Mouse (Mus musculus): Measurements from ENCODE around the gene Dst. TPM values are rescaled to one million over a fixed set of nuclear protein-coding genes. Genes with fewer than 3 reads are reported as not detected.
A peak's percentile ranks its signal among the peaks of the same experiment; 100 is the strongest.

The Dst gene
- polyA plus RNA-seq, 1 experiment from 2014 or later = 15.0 TPM

DNA sequence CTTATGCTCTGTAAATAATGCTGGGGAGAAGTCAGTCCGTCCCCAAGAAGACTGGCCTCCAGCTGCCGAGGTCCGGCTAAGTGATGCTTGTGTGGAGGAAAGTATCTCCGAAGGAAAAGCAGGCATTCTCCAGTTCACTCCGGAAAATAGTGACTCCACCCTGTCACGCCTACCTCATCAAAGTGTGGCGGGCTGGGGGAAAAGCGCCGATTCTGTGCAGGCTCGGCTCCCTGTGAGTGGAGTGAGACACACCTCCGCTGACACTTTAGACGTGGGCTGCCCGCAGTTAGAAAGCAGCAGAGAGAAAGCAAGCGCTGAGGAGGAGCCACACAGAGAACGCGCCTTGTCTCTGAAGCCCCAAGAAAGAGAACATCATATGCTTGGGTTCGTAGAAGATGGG, 284.1 kb downstream of the Dst start:
- H3K36me3 ChIP-seq = peaks cover 69% of the 10 kb centered on the region
- H3K27me3 ChIP-seq (ENCODE audit: insufficient read depth, poor library complexity, severe bottlenecking) = peaks cover 6% of the 10 kb centered on the region; the same call in 1 of the 2 replicates
- DNase-seq (ENCODE audit: low spot score) = no peak
- no peaks in the 10 kb centered on the region for H3K9me3 ChIP-seq
- no peak overlapping the region for H3K4me3 ChIP-seq
- H3K4me1 ChIP-seq = no peaks in the 10 kb centered on the region
- H3K27ac ChIP-seq = no peak overlapping the region
- 86% methylated on average over 17 of the region's 17 CpGs for WGBS

DNA sequence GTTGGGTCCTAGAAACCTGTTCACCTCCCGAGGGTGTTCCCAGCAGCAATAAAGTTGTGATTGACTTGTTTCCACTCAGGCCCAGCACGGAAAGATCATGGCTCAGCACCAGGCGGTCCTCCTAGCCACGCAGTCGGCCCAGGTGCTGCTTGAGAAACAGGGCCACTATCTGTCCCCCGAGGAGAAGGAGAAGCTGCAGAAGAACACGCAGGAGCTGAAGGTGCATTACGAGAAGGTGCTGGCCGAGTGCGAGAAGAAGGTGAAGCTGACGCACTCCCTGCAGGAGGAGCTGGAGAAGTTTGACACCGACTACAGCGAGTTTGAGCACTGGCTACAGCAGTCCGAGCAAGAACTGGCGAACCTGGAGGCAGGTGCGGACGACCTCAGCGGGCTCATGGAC, 292.8 kb downstream of the Dst start:
- 88% methylated on average over 18 of the region's 18 CpGs for WGBS
- peaks cover 72% of the 10 kb centered on the region for H3K36me3 ChIP-seq

GRCm38 (mm10) chr1:34201483-34201882, 293.5 kb downstream of the Dst start:
- DNase-seq (ENCODE audit: low spot score) = no peak
- no peak overlapping the region for H3K27ac ChIP-seq
- H3K4me3 ChIP-seq = no peak overlapping the region
- H3K27me3 ChIP-seq (ENCODE audit: insufficient read depth, poor library complexity, severe bottlenecking) = no peaks in the 10 kb centered on the region; the same call in 1 of the 2 replicates
- H3K4me1 ChIP-seq = no peaks in the 10 kb centered on the region
- H3K9me3 ChIP-seq = no peaks in the 10 kb centered on the region
- peaks cover 71% of the 10 kb centered on the region for H3K36me3 ChIP-seq
- WGBS = 50% methylated on average over 4 of the region's 4 CpGs

More for the DNA sequence above, 292.8 kb downstream of the Dst start:
- Histone ChIP-seq H3K4me1 (no peaks in the 10 kb centered on the region), H3K27ac (no peak overlapping the region), H3K9me3 (no peaks in the 10 kb centered on the region), H3K27me3 (ENCODE audit: insufficient read depth, poor library complexity, severe bottlenecking) (no peaks in the 10 kb centered on the region), H3K4me3 (no peak overlapping the region)
- DNase-seq (ENCODE audit: low spot score) = no peak

GRCm38 (mm10) chr1:34211704-34212103, 303.7 kb downstream of the Dst start:
- Histone ChIP-seq H3K36me3 (peaks cover 50% of the 10 kb centered on the region), H3K27ac (no peak overlapping the region), H3K9me3 (no peaks in the 10 kb centered on the region)

DNA sequence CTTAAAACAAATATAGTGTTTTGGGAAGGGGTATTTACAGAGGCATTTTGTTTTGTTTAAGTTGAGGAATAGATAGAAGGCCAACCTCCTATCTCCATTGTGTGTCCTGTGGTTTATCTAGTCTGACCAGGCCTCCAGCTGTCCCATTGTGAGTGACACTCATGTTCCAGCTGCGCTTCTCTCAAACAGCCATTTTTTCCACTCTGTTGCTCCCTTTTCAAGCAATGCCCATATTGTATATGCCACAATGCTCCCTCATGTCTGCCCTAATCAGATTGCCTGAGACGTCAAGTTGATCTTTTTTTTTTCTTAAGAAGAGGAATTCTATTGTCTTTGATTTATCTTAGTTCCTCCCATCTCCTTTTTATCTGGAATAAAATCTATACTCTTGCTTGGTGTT, 308.4 kb downstream of the Dst start:
- WGBS = 61% methylated on average over 2 of the region's 2 CpGs
- Histone ChIP-seq H3K4me3 (no peak overlapping the region), H3K27me3 (ENCODE audit: insufficient read depth, poor library complexity, severe bottlenecking) (peaks cover 14% of the 10 kb centered on the region), H3K9me3 (no peaks in the 10 kb centered on the region), H3K36me3 (peaks cover 48% of the 10 kb centered on the region), H3K27ac (no peak overlapping the region), H3K4me1 (0 out of 2 replicates have a peak, but pooled peaks cover 2% of the 10 kb centered on the region)
- no peak for DNase-seq (ENCODE audit: low spot score)

More at GRCm38 (mm10) chr1:34211704-34212103, 303.7 kb downstream of the Dst start:
- 80% methylated on average over 3 of the region's 3 CpGs for WGBS
- Histone ChIP-seq H3K4me1 (peaks cover 12% of the 10 kb centered on the region; the same call in 1 of the 2 replicates), H3K27me3 (ENCODE audit: insufficient read depth, poor library complexity, severe bottlenecking) (peaks cover 17% of the 10 kb centered on the region), H3K4me3 (no peak overlapping the region)
- DNase-seq (ENCODE audit: low spot score) = no peak

DNA sequence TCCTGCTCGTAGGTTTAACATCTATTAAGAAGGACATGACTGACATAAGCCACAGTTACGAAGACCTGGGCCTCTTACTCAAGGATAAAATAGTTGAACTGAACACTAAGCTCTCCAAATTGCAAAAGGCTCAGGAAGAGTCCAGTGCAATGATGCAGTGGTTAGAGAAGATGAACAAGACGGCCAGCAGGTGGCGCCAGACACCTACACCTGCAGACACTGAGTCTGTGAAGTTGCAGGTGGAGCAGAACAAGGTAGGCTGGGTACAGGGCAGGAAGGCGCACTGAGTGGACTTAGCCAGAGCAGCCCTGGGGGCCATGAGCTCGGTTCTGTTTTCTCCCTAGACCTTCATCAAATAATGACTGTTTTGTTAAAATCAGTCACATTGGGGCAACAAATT, 310.3 kb downstream of the Dst start:
- DNase-seq (ENCODE audit: low spot score) = peak; percentile 91
- Histone ChIP-seq H3K4me1 (no peaks in the 10 kb centered on the region), H3K4me3 (no peak overlapping the region), H3K36me3 (peaks cover 37% of the 10 kb centered on the region), H3K27me3 (ENCODE audit: insufficient read depth, poor library complexity, severe bottlenecking) (peaks cover 6% of the 10 kb centered on the region), H3K9me3 (no peaks in the 10 kb centered on the region), H3K27ac (no peak overlapping the region)
- WGBS = 33% methylated on average over 6 of the region's 6 CpGs

DNA sequence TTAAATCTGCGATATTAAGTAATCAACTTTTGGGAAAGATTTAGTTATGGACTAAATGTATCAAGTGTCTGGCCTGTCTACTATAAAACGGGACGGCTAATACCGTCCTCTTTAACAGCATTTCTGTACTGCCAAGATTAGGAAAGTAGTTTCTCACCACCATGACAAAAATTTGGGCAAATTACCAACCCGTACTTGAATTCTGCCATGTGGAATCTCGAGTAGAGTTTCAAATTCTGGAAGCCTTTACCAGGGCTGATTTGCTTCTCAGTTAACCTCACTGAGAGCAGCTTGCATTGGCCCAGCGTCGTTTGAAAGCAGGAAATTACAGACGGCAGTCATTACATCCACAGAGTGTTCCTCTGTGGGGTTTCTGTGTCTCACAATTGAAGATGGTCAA, 310.8 kb downstream of the Dst start:
- peaks cover 34% of the 10 kb centered on the region for H3K36me3 ChIP-seq
- DNase-seq (ENCODE audit: low spot score) = no peak
- WGBS = 83% methylated on average over 9 of the region's 9 CpGs

GRCm38 (mm10) chr1:34220094-34220601, 312.1 kb downstream of the Dst start:
- H3K27ac ChIP-seq = no peak overlapping the region
- H3K9me3 ChIP-seq = no peaks in the 10 kb centered on the region
- no peak overlapping the region for H3K4me3 ChIP-seq
- no peaks in the 10 kb centered on the region for H3K27me3 ChIP-seq (ENCODE audit: insufficient read depth, poor library complexity, severe bottlenecking)
- no peak for DNase-seq (ENCODE audit: low spot score)
- peaks cover 36% of the 10 kb centered on the region for H3K36me3 ChIP-seq
- WGBS = 85% methylated on average over 11 of the region's 11 CpGs
- H3K4me1 ChIP-seq = no peaks in the 10 kb centered on the region

More for the DNA sequence above, 310.8 kb downstream of the Dst start:
- Histone ChIP-seq H3K27ac (no peak overlapping the region), H3K27me3 (ENCODE audit: insufficient read depth, poor library complexity, severe bottlenecking) (peaks cover 3% of the 10 kb centered on the region), H3K9me3 (no peaks in the 10 kb centered on the region), H3K4me1 (no peaks in the 10 kb centered on the region), H3K4me3 (no peak overlapping the region)

- Histone ChIP-seq H3K9me3 (no peaks in the 10 kb centered on the region), H3K4me1 (no peaks in the 10 kb centered on the region), H3K27ac (no peak overlapping the region), H3K27me3 (ENCODE audit: insufficient read depth, poor library complexity, severe bottlenecking) (no peaks in the 10 kb centered on the region), H3K4me3 (no peak overlapping the region), H3K36me3 (peaks cover 59% of the 10 kb centered on the region)
- no peak for DNase-seq (ENCODE audit: low spot score)
- 87% methylated on average over 11 of the region's 11 CpGs for WGBS
These were observed 315.8 kb downstream of the Dst start for GRCm38 (mm10) chr1:34223866-34224265.

- Histone ChIP-seq H3K4me1 (no peaks in the 10 kb centered on the region), H3K9me3 (no peaks in the 10 kb centered on the region), H3K27ac (no peak overlapping the region), H3K27me3 (ENCODE audit: insufficient read depth, poor library complexity, severe bottlenecking) (no peaks in the 10 kb centered on the region), H3K4me3 (no peak overlapping the region), H3K36me3 (peaks cover 57% of the 10 kb centered on the region)
- no peak for DNase-seq (ENCODE audit: low spot score)
- WGBS = 81% methylated on average over 8 of the region's 8 CpGs
These were observed 319.7 kb downstream of the Dst start for GRCm38 (mm10) chr1:34227676-34228075.

DNA sequence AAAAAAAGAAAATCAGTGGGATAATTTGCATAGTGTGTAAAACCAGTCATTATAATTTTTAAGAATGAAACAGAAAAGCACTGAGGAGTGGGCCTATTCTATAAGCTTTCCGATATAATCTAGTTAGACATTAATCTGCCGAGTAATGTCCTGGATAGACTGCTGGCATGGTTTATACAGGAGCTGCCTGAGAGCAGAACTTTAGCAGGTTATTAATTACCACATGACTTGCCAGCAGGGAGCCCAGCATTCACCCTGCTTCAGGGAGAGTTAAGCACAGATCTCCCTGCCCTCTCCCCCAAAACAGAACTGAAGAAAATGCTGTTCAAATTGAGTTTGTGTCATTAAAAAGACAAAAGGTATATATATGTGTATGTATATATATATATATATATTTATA, 323.0 kb downstream of the Dst start:
- Histone ChIP-seq H3K9me3 (no peaks in the 10 kb centered on the region), H3K27ac (no peak overlapping the region), H3K27me3 (ENCODE audit: insufficient read depth, poor library complexity, severe bottlenecking) (no peaks in the 10 kb centered on the region), H3K36me3 (peaks cover 32% of the 10 kb centered on the region), H3K4me1 (peaks cover 2% of the 10 kb centered on the region; the same call in 1 of the 2 replicates), H3K4me3 (no peak overlapping the region)
- DNase-seq (ENCODE audit: low spot score) = no peak
- WGBS = 93% methylated on average over 2 of the region's 2 CpGs

GRCm38 (mm10) chr1:34236254-34236723, 328.3 kb downstream of the Dst start:
- Histone ChIP-seq H3K4me1 (peaks cover 24% of the 10 kb centered on the region), H3K4me3 (peak overlapping the region; percentile 58), H3K36me3 (peaks cover 2% of the 10 kb centered on the region; the same call in 1 of the 2 replicates), H3K9me3 (no peaks in the 10 kb centered on the region), H3K27ac (peak overlapping the region; percentile 77), H3K27me3 (ENCODE audit: insufficient read depth, poor library complexity, severe bottlenecking) (no peaks in the 10 kb centered on the region)
- WGBS = 0% methylated on average over 28 of the region's 28 CpGs
- DNase-seq (ENCODE audit: low spot score) = peak; percentile 90

DNA sequence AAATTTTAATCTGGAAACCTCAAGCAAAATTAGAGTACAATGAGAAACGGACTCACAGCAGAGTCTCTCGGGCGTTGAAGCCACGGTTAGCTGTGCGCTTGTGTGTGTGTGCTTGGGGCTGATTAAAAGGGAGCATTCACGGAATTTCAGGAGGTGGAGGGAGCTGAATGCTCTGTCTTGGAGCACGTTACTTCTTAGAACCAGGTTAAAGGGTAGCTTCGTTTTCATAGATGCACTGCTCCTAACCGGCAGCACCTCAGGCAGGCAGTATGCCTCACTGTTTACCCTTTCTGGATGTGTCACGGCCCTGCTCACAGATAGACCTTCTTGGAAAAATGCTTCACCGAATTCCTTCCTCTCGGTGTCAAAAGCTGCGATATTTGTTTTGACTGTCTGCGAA, 329.2 kb downstream of the Dst start:
- Histone ChIP-seq H3K4me1 (peaks cover 24% of the 10 kb centered on the region), H3K27ac (peak overlapping the region; percentile 38; the same call in 1 of the 2 replicates), H3K27me3 (ENCODE audit: insufficient read depth, poor library complexity, severe bottlenecking) (no peaks in the 10 kb centered on the region), H3K9me3 (no peaks in the 10 kb centered on the region), H3K4me3 (peak overlapping the region; percentile 58), H3K36me3 (peaks cover 6% of the 10 kb centered on the region; the same call in 1 of the 2 replicates)
- 44% methylated on average over 14 of the region's 14 CpGs for WGBS
- DNase-seq (ENCODE audit: low spot score) = no peak

Data from heart, embryonic 10.5 days (tissue).